ENCODE assay signal across 12 mouse cellular contexts in the genomic region with DNA sequence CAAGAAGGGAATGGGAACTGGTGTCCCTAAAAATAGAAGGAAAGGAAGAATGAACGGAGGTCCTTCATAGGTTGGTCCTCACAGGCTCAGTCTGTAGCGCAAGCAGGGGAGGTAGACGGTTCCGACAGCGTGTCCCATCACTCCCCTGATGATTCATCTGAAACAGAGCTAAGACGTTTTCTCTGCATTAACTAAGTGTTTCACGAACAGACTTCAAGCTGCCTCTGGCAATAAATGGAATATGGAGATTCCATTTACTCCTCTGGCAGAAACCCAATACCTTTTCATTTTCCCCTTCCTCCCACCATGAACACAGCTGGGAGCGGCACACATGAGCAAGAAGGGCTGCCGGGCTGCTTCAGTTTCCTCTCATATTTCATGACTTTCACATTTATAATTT.
DNase-seq lines count a peak whose midpoint lies in the region; ATAC-seq lines count a peak whose summit lies in the region.
"Had no signal": no experiment of that assay in that cellular context is flagged by ENCODE, and none has a peak within 500 bp of the region (broad histone marks: within the 10 kb centered on the region; RNA-seq: fewer than 3 reads in every experiment).

No protein-coding gene starts in this region.

- H3K27me3 ChIP-seq in heart, embryonic 16.5 days (ENCODE audit: control insufficient read depth, insufficient read depth, low read length), result no peaks in the 10 kb centered on the region
- H3K27me3 ChIP-seq in limb, embryonic 12.5 days, result no peaks in the 10 kb centered on the region
- H3K27me3 ChIP-seq in heart, embryonic 10.5 days (ENCODE audit: insufficient read depth, poor library complexity, severe bottlenecking), result no peaks in the 10 kb centered on the region

- no peak for DNase-seq in heart, adult 8-10 months (ENCODE audit: low spot score)
- peak; percentile 5 for DNase-seq in right cerebral cortex, postnatal 25 days
- DNase-seq in right cerebral cortex, postnatal 10 days (ENCODE audit: low spot score in 2 of 2), result no peak
- DNase-seq in spleen, postnatal 14 days (ENCODE audit: low spot score in 2 of 2), result no peak
- DNase-seq in cerebellum, adult 11 months, result no peak
- DNase-seq in heart, embryonic 10.5 days (ENCODE audit: low spot score), result no peak
- DNase-seq: cerebellum, postnatal 25 days; gastrocnemius, postnatal 36 days; lung, postnatal 4 days; thymus, postnatal 14 days had no signal

- H3K27ac ChIP-seq in heart, embryonic 16.5 days (ENCODE audit: low read length), result no peak overlapping the region
- peak overlapping the region; percentile 59; the same call in 1 of the 2 replicates for H3K27ac ChIP-seq in limb, embryonic 12.5 days
- H3K27ac ChIP-seq in heart, embryonic 10.5 days, result no peak overlapping the region

- no peak for ATAC-seq in heart, embryonic 16.5 days (replicated peaks; ENCODE audit: extremely low read depth, insufficient read depth, low FRiP score)
- ATAC-seq in limb, embryonic 12.5 days (ENCODE audit: insufficient number of reproducible peaks, insufficient read depth, low FRiP score, low TSS enrichment, low read depth), result peak; percentile 37; the same call in 1 of the 2 replicates

- H3K36me3 ChIP-seq in heart, embryonic 16.5 days (ENCODE audit: control insufficient read depth, insufficient read depth), result no peaks in the 10 kb centered on the region
- H3K36me3 ChIP-seq in limb, embryonic 12.5 days, result no peaks in the 10 kb centered on the region
- H3K36me3 ChIP-seq in heart, embryonic 10.5 days, result no peaks in the 10 kb centered on the region

- H3K9ac ChIP-seq in heart, embryonic 16.5 days (ENCODE audit: low read length), result no peak overlapping the region
- H3K9ac ChIP-seq in limb, embryonic 12.5 days (replicated peaks), result no peak overlapping the region

- 63% methylated on average over 9 of the region's 9 CpGs for WGBS in heart, embryonic 16.5 days
- WGBS in limb, embryonic 12.5 days, result 35% methylated on average over 9 of the region's 9 CpGs
- WGBS in heart, embryonic 10.5 days, result 74% methylated on average over 9 of the region's 9 CpGs

- H3K4me3 ChIP-seq in heart, embryonic 16.5 days (ENCODE audit: low read length), result no peak overlapping the region
- H3K4me3 ChIP-seq in limb, embryonic 12.5 days (replicated peaks), result no peak overlapping the region
- H3K4me3 ChIP-seq in heart, embryonic 10.5 days, result no peak overlapping the region

- H3K9me3 ChIP-seq in heart, embryonic 16.5 days (replicated peaks; ENCODE audit: control insufficient read depth, low read length), result no peaks in the 10 kb centered on the region
- H3K9me3 ChIP-seq in limb, embryonic 12.5 days, result no peaks in the 10 kb centered on the region
- no peaks in the 10 kb centered on the region for H3K9me3 ChIP-seq in heart, embryonic 10.5 days

- H3K4me2 ChIP-seq in heart, embryonic 16.5 days (ENCODE audit: low read depth, low read length), result 0 out of 2 replicates have a peak overlapping the region, but pooled peaks have one; percentile 15
- peak overlapping the region; percentile 26 for H3K4me2 ChIP-seq in limb, embryonic 12.5 days

- peaks cover 4% of the 10 kb centered on the region; the same call in 1 of the 2 replicates for H3K4me1 ChIP-seq in heart, embryonic 16.5 days (ENCODE audit: control insufficient read depth, insufficient read depth, low read length)
- peaks cover 19% of the 10 kb centered on the region for H3K4me1 ChIP-seq in limb, embryonic 12.5 days (replicated peaks)
- peaks cover 4% of the 10 kb centered on the region; the same call in 1 of the 2 replicates for H3K4me1 ChIP-seq in heart, embryonic 10.5 days
